Mouse (Mus musculus) gonadal fat pad, adult 2 months (tissue): ENCODE data around the gene Ankrd12. TPM values are rescaled to one million over a fixed set of nuclear protein-coding genes. Genes with fewer than 3 reads are reported as not detected.

Source experiments
- DNase-seq: peaks from one replicate; pipeline ENCODE4 v3.0.0-alpha.2; 2012; ENCODE audit warnings: low read depth
- polyA plus RNA-seq: library from polyadenylated mRNA; depleted of rRNA; stranded (reverse); fragments of >200 nt; gene quantifications from 2 replicates; pipeline ENCODE4 v1.2.3, GENCODE M21; 2012; rRNA removed

Gene Ankrd12
- polyA plus RNA-seq = 5.4 and 7.5 TPM in 2 replicates

DNA sequence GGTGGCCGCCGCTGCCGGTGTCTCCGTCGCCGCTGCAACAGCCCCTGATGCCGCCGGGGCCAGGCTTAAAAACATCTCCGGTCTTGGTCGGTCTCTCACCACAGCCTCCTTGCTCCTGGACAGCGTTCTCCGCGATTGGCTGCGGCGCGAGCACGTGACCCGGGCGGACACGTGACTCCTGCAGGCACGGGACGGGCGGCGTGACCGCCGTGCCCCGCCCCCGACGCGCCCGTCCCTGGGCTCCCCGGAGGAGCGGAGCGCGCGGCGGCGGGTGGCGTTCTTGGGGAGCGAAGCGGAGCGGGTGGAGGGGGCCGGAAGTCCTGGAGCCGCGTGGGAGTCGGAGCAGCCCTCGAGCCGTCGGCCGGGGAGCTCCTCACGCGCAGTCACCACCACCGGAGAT is at the start of gene Ankrd12:
Gene Ankrd12, minus strand, starts transcription at position 156 of the 400 bp plus-strand sequence.
- DNase-seq = no peak

DNA sequence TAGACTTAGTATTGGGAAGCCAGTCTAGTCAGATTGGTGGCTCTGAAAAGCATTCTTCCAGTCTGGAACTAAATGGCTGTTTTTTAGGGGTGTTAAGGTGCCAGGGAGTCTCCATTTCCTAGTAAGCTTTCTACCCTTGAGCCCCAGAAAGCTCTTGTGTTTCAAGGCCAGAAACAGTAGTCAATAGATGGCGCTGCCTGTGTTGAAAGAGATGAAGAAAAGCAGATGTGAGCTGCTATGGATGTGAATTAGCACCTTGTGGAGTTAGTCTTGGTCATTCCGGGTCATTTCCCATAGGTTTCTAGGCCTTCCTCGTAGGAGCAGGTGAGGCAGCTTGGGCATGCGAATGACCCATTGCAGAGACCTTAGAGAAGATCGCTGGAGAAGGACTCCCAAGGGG is 48.3 kb upstream of the Ankrd12 start:
- no peak for DNase-seq

DNA sequence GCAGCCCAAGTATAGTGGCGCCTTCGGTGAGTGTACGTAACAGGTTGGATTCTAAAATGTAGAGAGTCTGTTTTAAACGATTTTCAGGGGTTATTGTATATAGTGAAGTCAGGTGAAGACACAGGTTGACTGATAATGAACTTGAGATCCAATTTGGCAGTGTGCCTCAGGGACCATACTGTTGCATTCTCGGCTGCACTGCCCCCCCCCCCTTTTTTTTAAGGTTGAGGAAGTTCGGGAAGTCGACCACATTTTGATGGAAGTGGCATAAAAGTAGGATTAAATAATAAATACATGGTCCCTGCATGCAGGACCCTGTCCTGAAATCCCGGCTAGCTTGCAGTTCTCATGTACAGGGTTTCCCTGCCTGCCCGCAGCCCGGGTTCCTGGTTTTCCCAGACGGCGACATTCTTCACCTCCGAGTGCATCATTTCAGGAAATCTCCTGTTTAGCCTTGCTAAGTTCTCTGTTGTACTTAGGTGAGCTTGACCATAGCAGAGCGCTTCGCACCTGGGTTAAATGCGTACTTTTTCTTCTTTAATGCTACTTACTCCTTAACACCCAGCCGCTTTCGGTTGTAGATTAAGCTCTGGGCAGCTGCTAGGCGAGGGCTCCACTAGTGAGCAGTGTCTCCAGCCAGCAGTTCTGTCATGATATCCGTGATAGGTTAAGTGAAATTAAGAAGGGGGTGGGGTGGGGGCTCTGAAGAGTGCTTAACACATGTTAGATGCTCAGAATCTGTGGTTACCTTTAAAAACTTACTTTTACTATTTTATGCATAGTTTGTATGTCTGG is 47.1 kb upstream of the Ankrd12 start:
- no peak for DNase-seq

DNA sequence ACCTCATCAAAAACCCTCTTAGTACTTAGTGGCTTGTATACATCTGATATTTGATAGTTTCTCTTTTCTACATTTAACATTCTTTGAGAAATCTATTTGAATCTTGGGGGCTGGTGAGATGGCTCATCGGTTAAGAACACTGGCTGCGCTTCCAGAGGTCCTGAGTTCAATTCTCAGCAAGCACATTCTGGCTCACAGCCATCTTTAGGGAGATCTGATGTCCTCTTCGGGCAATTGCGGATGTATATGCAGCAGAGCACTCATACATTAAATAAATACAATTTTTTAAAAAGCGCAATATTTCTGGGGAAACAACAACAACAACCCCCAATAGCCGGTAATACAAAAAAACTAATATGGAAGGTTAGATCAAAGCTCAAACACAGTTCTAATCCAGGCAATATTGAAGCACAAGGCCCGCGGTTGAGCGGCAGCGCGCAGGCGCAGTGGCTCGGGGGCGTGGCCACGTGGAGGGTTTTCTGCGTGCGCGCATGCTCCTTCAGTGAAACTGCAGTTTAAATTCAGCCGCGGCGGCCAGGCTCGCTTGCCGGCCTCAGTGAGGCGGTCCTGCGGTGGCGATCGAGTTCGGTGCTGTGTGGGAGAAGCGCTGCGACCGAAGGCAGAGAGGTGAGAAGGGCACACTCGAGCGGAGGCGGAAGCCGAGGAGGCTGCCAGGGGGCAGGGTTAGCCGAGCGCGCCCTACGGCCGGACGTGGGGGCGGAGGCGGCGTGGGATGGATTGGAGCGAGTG is 46.4 kb upstream of the Ankrd12 start, which contains the start of gene Ddx11:
Gene Ddx11, plus strand, starts transcription at position 455 of the 750 bp plus-strand sequence.
- DNase-seq = no peak

DNA sequence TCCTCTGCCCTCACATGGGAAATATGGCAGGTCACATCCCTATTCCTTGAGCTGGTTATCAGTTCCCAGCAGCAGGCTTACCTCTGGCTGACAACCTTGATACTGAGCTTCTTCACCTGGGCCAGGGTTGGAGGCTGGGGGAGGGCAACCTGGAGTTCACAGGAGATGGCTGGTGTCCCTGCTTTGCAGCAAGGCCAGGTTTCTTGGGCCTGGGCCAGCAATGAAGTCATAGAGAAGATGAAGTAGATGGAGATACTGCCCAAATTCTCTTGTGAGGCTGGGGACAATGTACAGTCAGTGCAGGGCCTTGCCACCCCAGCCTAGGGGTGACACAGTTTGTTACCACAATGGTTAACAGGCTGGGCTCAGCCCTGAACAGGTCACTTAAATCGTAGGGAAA is 43.8 kb upstream of the Ankrd12 start:
- DNase-seq = no peak

DNA sequence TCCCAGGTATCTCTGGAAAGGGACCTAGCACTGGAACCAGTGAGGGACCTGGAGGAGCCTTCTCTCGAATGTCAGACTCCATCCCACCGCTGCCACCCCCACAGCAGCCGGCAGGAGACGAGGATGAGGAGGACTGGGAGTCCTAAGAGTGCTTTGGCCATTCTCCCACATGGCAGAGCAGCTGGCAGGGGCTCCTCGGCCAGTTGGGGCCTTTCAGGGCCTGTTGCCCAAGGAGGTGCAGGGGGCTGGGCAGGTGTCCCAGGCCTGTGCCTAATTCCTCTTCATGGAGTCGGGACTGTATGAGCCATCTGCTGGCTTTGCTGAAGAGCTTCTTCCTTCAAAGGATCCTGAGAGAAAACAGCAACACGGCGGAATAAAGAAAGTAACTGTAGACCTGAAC is 42.1 kb upstream of the Ankrd12 start:
- DNase-seq = no peak

DNA sequence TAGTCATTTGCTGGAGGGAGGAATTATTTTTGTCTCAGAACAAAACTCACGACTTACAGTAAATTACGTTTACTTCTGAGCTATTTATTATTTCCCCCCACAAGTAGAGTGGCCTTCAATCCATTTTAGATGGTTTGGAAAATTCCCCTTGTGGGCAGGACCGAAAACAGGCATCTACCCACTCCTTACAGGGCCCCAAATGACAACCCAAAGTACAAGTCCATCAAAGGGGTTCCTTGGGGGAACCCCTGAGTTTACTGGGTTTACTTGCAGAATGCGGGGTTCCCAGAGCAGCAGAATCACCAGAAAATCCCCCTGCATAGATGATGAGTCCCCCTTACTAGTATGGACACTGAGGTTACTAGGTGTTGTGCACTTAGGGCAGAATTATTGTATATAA is 35.3 kb upstream of the Ankrd12 start:
- no peak for DNase-seq

DNA sequence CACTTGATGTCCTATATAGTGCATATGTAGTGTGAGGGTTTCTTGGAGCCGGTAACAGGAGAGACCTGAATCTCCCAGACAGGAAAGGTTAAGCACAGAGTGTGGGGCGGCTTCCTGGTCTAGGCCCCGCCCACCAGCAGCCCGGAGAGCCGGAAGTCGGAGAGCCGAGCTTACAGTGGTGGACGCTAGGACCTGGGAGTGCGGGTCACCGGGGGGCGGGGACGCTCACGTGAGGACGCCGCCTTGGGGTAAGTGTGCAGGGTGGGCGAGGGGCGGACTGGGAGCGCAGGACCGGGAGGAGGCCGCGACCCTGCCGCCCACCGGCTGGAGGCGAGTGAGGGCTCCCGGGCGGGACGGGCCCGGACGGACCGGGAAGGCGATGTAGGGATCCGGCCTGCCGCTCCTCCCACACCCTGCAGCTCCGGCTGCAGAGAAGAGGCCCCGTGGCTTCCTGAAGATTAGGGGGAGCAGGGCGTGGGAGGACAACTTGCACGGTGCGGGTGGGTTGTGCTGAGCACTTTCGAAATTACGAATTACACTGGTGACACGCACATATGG is 34.6 kb upstream of the Ankrd12 start, which contains the start of gene Washc1:
Gene Washc1, plus strand, starts transcription at position 144 of the 558 bp plus-strand sequence.
- no peak for DNase-seq

DNA sequence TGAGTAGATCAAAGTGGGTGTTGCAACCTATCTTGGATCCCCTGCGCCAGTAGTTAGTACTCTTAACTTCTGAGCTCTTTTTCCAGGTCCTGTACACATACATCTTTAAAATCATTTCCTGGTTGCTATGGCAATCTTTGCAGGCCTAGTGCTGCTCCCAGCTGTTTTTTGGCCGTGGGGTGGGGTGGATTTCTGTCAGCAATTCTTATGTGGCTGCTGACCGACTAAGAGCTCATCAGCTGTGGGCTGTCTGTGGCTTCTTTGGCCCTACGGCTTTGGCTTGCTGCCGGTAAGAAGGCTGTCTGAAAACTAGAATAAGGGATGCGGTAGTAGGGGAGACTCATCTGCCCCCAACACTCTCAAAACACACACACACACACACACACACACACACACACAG is 33.9 kb upstream of the Ankrd12 start:
- DNase-seq = no peak

DNA sequence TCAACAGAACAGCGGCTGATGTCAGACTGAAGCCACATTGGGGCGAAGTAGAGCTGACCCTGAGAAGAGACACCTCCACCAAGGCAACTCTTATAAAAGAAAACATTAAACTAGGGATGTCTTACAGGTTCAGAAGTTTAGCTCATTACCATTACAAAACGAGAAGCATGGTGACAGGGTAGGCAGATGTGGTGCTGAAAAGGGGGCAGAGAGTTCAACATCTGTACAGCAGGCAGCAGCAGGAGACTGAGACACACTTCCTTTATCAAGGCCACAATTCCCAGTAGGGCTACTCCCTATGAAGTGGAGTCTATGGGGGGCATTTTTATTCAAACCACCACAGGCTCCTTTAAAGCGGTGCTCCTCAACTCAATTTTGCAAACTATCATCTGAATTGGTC is 31.3 kb upstream of the Ankrd12 start:
- DNase-seq = no peak

DNA sequence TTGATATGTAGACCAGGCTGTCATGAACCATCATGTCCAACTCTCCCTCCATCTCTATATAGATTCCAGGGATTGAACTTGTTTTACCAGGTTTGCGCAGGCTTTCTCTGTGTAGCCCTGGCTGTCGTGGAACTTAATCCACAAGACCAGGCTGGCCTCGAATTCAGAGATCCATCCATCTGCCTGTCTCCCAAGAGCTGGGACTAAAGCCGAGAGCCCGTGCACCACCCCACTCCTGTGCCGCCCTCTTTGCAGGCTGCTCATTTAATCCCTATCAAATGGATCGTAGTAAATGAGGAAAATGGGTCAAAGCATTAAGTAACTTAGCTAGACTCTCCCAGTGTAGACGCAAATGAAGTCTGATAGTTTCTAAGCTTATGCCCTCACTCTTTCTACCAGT is 30.6 kb upstream of the Ankrd12 start:
- no peak for DNase-seq

DNA sequence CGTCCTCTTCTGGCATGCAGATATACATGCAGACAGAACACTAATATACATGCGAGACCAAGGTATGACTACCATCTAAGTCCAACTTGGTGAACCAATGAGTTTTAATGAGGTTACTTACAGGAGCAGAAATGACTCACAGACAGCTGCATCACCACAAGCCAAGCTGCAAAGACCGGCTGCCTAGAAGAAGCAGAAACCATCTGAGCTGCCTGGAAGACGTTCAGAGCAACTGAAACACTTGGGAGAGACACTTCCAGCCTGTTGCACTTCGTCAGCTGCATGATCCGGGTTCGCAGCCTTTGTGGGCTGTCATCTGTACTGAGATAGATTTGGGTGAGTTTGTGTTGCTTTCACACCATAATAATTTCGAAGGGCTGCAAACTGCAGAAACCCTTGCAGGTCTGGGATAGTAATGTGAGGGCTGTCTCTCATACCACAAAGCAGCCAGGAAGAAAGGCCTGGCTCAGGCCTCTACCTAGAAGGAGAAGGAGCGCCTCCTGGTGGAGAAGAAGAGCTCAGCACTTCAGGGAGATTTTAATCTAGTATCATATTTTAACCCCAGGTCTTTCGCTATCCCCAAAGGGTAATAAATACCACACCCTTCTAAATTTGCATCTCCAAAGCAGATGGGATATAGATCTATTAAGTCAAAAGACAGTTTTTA is 29.8 kb upstream of the Ankrd12 start:
- DNase-seq = no peak

DNA sequence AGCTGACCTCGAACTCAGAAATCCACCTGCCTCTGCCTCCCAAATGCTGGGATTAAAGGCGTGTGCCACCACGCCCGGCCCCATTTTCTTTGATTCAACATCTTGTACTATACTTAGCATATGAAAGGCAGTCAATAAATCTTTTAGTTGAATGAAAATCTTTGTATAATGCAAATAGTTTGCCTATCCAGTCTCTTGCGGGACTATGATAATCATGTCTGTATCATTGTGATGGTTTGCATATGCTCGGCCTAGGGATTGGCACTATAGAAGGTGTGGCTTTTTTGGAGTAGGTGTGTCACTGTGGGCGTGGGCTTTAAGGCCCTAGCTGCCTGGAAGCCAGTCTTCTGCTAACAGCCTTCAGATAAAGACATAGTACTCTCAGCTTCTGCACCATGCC is 27.2 kb upstream of the Ankrd12 start:
- no peak for DNase-seq

DNA sequence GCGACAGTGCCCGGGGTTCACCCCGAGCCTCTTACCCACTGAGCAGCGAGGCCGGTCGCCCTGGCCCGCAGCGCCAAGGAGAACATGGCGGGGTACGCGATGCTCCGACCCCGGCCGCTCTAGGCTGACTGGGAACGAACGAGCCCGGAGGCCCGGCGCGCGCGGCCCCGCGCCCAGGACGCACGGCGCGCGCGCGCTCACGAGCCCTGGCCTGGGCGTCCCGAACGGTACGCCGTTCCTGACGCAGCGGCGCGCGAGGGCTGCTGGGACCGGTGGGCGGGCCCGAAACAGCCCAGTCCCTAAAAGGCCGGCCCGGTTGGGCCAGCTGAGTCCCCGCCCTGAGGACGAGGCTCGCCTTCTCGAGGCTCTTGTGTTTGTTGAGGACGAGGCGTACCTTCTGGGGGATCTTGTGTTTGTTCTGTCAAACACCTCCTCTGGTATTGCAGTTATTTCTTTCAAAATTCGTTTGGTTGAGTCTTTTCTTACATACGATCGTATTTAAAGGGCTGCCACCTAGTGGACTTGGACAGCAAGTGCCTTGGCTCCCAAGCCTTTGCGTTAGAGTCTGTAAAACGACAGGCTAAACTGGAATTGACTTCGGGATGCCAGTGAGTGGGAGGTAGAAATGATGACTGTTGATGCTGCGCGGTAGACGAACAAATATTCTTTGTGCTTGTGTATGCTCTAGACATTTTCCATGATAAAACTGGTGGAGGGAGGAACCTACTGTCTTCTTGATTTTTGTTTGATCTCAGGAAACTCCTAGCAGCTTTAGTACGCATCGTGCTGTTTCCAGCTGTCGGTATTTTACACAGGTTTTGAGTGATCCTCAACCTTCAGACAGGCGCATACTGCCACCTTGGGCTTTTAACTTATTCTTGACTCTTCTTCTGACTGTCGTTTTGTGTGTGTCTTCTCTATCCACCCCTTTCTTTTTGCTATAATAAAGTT is 24.8 kb upstream of the Ankrd12 start, which contains the start of gene Ndufv2:
Gene Ndufv2, minus strand, starts transcription at position 180 of the 951 bp plus-strand sequence.
- no peak for DNase-seq

DNA sequence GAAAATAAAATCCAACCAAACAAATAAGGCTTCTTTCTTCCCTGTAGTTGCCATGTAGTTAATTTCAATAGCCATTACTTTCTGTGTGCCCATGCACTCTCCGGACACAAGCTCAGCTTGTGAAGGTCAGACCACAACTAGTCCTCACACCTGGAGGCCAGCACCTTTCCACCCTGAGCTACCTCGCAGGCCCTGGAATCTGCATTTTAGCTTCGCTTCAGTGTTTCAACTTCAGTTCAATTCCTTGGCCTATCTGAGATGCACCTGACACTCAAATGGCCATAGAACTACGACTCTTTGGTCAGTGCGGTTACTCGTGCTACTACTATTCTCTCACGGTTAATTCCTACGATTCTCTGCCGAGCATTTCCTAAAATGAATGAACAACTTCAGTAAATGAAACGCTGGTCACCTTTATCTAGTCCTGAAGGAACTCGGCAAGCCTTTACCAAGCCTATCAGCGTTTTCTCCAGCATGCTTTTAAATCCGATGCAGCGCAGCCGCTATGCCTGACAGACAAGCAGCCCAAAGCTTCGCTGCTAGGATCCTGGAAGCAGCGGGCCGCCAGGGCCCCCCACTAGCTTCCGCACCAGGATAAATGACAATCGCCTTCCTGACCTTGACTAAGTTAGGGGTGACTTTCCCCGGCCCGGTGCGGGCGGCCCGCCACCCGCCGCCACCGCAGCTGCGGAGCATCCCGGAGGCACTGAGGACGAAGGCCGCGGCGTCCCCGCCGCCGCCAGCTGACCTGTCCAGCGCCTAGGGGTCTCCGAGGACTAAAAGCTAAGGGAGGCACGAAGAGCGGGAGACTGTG is 23.9 kb upstream of the Ankrd12 start:
- DNase-seq = no peak

DNA sequence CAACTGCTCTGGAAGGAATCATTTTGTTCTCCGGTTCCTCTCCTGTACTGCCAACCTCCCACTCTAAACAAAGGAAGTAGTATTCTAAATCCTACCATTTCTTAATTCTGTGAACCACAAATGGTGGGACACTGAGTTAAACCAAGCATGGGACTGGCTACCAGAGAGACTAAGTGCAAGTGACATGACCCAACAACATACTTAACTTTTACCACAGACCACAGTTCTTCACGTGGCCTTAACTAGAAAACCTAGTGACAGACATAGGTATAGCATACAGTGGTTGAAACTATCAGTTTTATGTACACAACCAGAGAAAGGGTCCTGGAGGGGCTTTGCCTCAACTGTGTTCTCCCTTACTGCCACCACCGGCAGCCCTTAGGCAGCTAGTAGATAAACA is 15.8 kb upstream of the Ankrd12 start:
- DNase-seq = no peak

DNA sequence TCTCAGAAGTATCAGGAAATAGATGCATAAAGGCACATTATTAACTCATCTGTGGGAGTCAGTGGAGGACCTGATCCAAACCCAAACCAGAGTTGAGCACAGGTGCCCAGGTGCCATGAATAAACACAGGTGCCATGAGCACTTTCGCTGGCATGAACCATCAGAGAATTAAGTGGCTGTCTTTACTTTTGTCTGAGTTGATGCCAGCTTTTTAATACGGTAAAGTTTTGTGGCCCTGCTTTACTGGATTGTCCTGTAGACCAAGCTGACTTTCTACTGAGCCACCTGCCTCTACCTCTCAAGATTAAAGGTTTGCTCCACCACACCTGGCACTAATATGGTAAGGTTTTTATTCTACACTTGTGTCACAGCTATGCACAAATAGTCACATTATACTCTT is 15.2 kb upstream of the Ankrd12 start:
- DNase-seq = no peak

DNA sequence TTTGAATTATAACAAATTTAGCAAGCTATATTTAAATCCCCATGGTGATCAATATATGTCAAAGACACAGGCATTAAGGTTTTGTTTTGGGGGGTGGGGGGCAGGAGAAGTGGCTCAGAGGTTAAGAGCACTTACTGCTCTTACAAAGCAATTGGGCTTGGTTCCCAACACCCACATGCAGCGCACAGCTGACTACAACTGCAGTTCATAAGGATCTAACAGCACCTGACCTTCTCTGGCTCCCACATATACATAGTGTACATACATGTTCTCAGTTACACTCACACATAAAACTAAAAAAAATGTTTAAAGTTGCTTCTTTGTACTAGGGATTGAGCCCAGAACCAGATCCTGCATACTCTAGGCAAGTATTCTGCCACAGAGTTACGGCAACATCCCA is 14.5 kb upstream of the Ankrd12 start:
- no peak for DNase-seq

DNA sequence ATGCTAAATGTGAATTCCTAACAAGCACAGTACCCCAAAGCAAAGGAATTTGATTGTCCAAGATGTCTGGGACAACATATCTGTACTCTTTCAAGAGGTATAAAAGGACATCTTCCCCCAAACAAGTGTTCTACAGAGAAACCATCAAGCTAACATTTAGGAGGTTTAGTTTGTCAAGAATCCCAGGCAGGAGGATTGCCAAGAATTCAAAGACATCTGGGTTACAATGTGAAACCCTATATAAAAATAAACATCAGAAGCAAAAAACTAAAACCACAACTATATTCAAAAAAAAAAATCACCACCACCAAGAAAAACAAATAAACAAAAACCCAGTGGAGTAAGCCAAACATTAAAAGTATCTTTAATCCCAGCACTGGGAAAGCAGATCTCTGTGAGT is 13.4 kb upstream of the Ankrd12 start:
- DNase-seq = no peak

DNA sequence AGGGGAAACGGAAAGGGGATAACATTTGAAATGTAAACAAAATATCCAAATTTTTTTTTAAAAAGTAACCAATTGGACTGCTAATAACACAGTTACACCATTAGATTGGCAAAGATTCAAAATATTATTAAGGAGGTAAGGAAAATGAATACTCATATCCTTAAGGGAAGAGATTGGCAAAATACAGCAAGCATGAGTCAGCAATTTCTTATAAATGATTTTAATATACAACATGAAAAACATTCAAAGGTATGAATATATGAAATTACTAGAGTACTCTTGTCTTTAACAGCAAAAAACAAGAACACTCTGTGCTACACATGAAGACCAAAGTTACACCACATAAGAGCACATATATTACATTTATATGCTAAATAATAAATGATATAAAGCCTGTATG is 8.1 kb upstream of the Ankrd12 start:
- DNase-seq = no peak
